Mouse (Mus musculus) G1E (cell line): ENCODE data around the gene Cbx1.

Source experiments
- CTCF ChIP-seq: IDR thresholded peaks from 2 replicates; pipeline ENCODE4 v1.5.1; 2012; ENCODE audit warnings: low read depth, low read length, inconsistent platforms, mixed read lengths
- GATA1 ChIP-seq: IDR thresholded peaks from 2 replicates; pipeline ENCODE4 v1.6.1; 2012; ENCODE audit warnings: borderline replicate concordance, low read length, inconsistent platforms, mixed read lengths
- POLR2AphosphoS5 ChIP-seq: IDR thresholded peaks from 2 replicates; pipeline ENCODE4 v1.6.1; 2012; ENCODE audit warnings: low read depth, low read length, inconsistent platforms; ENCODE audit not compliant: insufficient replicate concordance

GRCm38 (mm10) chr11:96776968-96777962 is 11.7 kb upstream of the Cbx1 start, which contains the start of gene Snx11:
- no peak for TF ChIP-seq GATA1
- no peak for TF ChIP-seq CTCF
- TF ChIP-seq POLR2AphosphoS5: no peak
